12 mouse cellular contexts compared by ENCODE assay signal in the genomic region with DNA sequence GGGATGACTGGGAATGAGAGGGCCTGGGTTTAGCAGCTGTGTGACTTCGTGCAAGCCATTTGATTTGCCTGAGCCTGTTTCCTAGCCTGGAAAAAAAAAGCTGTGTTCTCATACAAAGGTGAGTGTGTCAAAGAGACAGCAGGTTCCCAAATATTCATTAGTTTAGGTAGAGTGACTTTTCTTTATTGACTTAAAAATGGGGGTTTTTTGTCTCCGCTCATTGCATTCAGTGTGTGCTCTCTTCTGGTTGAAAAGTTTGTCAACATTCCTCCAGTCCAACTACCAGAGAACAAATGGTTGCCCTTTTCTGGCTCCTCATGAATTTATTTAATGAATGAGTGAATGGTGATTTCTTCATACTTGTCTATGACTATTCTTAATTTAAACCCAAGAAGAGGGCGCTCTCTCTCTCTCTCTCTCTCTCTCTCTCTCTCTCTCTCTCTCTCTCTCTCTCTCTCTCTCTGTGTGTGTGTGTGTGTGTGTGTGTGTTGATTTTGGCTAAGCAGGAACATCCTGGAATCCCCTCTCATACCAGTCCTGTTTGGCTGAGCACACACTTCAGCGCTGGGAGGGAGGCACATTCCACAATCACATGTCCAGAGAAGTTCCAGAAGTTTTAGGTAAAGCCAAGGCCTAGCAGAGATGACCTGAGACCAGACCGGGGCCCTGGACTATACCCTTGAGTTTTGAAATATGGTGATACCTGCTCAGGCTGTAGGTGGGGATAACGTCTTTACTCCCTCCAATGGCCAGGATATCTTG. TPM values are rescaled to one million over a fixed set of nuclear protein-coding genes. Genes with fewer than 3 reads are reported as not detected.
DNase-seq lines count a peak whose midpoint lies in the region; ATAC-seq and TF ChIP-seq lines count a peak whose summit lies in the region.
"Had no signal": no experiment of that assay in that cellular context is flagged by ENCODE, and none has a peak within 500 bp of the region (broad histone marks: within the 10 kb centered on the region; RNA-seq: fewer than 3 reads in every experiment).

No protein-coding gene starts in this region.

- peak overlapping the region; percentile 75; the same call in 1 of the 2 replicates for H3K9ac ChIP-seq in heart, embryonic 15.5 days
- 0 out of 2 replicates have a peak overlapping the region, but pooled peaks have one; percentile 36 for H3K9ac ChIP-seq in embryonic facial prominence, embryonic 13.5 days
- no peak overlapping the region for H3K9ac ChIP-seq in hindbrain, postnatal 0 days (replicated peaks; ENCODE audit: low read length)

- no peak for DNase-seq in heart, adult 11 months
- DNase-seq in Muller cell, postnatal 12 days (ENCODE audit: inconsistent ontology term), result peak; percentile 90
- DNase-seq in hindbrain, postnatal 0 days (ENCODE audit: low spot score), result no peak
- DNase-seq in left cerebral cortex, adult 8-10 months (ENCODE audit: low spot score in 2 of 2), result no peak
- DNase-seq in yolk sac, embryonic 10.5 days (ENCODE audit: low spot score), result no peak
- DNase-seq in frontal cortex, adult 2 months (ENCODE audit: extremely low spot score in 1 of 2, low spot score in 1 of 2), result no peak
- DNase-seq: lung, adult 18-20 months had no signal

- peaks cover 7% of the 10 kb centered on the region; the same call in 1 of the 2 replicates for H3K27me3 ChIP-seq in heart, embryonic 15.5 days
- peaks cover 58% of the 10 kb centered on the region for H3K27me3 ChIP-seq in embryonic facial prominence, embryonic 13.5 days
- no peaks in the 10 kb centered on the region for H3K27me3 ChIP-seq in hindbrain, postnatal 0 days (ENCODE audit: insufficient read depth, low read length)

- ATAC-seq in heart, embryonic 15.5 days (replicated peaks; ENCODE audit: insufficient number of reproducible peaks, insufficient read depth, low FRiP score, low read depth), result 0 out of 2 replicates have a peak, but pooled peaks have one; percentile 28
- no peak for ATAC-seq in embryonic facial prominence, embryonic 13.5 days (ENCODE audit: insufficient number of reproducible peaks, insufficient read depth, low FRiP score, low TSS enrichment, low read depth)
- ATAC-seq in hindbrain, postnatal 0 days, result no peak

- 39% methylated on average over 6 of the region's 6 CpGs for WGBS in heart, embryonic 15.5 days
- WGBS in embryonic facial prominence, embryonic 13.5 days, result 54% methylated on average over 6 of the region's 6 CpGs
- 69% methylated on average over 6 of the region's 6 CpGs for WGBS in hindbrain, postnatal 0 days

- H3K4me1 ChIP-seq in heart, embryonic 15.5 days (replicated peaks), result peaks cover 40% of the 10 kb centered on the region
- peaks cover 27% of the 10 kb centered on the region for H3K4me1 ChIP-seq in embryonic facial prominence, embryonic 13.5 days
- 0 out of 2 replicates have a peak, but pooled peaks cover 4% of the 10 kb centered on the region for H3K4me1 ChIP-seq in hindbrain, postnatal 0 days (ENCODE audit: insufficient read depth, low read length)

- H3K4me3 ChIP-seq in heart, embryonic 15.5 days, result peak overlapping the region; percentile 69
- H3K4me3 ChIP-seq in embryonic facial prominence, embryonic 13.5 days, result peak overlapping the region; percentile 51
- H3K4me3 ChIP-seq in hindbrain, postnatal 0 days (ENCODE audit: low read length), result peak overlapping the region; percentile 52
- H3K4me3 ChIP-seq: erythroblast, embryonic 14.5 days had no signal

- no peak for TF ChIP-seq CTCF in hindbrain, postnatal 0 days (IDR thresholded peaks at IDR 0.05; ENCODE audit: low read depth)

- H3K27ac ChIP-seq in heart, embryonic 15.5 days, result peak overlapping the region; percentile 85
- H3K27ac ChIP-seq in embryonic facial prominence, embryonic 13.5 days, result no peak overlapping the region
- H3K27ac ChIP-seq in hindbrain, postnatal 0 days, result no peak overlapping the region
- H3K27ac ChIP-seq: left cerebral cortex, adult 2 months had no signal

- H3K36me3 ChIP-seq in heart, embryonic 15.5 days, result no peaks in the 10 kb centered on the region
- no peaks in the 10 kb centered on the region for H3K36me3 ChIP-seq in embryonic facial prominence, embryonic 13.5 days
- H3K36me3 ChIP-seq in hindbrain, postnatal 0 days (ENCODE audit: insufficient read depth, low read length), result no peaks in the 10 kb centered on the region

- H3K4me2 ChIP-seq in heart, embryonic 15.5 days, result peak overlapping the region; percentile 95
- peak overlapping the region; percentile 91 for H3K4me2 ChIP-seq in embryonic facial prominence, embryonic 13.5 days
- H3K4me2 ChIP-seq in hindbrain, postnatal 0 days (ENCODE audit: low read depth, low read length), result peak overlapping the region; percentile 83

- no peaks in the 10 kb centered on the region for H3K9me3 ChIP-seq in heart, embryonic 15.5 days (replicated peaks)
- H3K9me3 ChIP-seq in embryonic facial prominence, embryonic 13.5 days, result peaks cover 4% of the 10 kb centered on the region; the same call in 1 of the 2 replicates
- no peaks in the 10 kb centered on the region for H3K9me3 ChIP-seq in hindbrain, postnatal 0 days (ENCODE audit: low read length)

RNA-seq across cellular contexts. Expression of gene Spon1, which starts 2.6 kb away (rescaled TPM):
- 57.4 and 68.4 TPM in 2 replicates for polyA plus RNA-seq in heart, embryonic 15.5 days (2015; fragmentation: Nextera tagmentation; extraction: Ambion mirVana)
- polyA plus RNA-seq in embryonic facial prominence, embryonic 13.5 days (2015; fragmentation: Nextera tagmentation; extraction: Ambion mirVana), result 30.4 and 32.1 TPM in 2 replicates
- 42.6 and 43.8 TPM in 2 replicates for total RNA-seq in hindbrain, postnatal 0 days (2014; rRNA removed)
- 50.3 TPM in 2 replicates for polyA plus RNA-seq in hindbrain, postnatal 0 days (2015; fragmentation: Nextera tagmentation; extraction: Ambion mirVana)
- total RNA-seq in left cerebral cortex, adult 8-10 months (2022), result 10 to 100 TPM; 39.1 to 44.5 (median 40.4) TPM
- polyA plus RNA-seq in frontal cortex, adult 2 months (2012; rRNA removed), result 33.8 and 42.0 TPM in 2 replicates
- total RNA-seq: hematopoietic stem cell, adult 5-6 weeks had no signal
- polyA plus RNA-seq: erythroblast, embryonic 14.5 days had no signal
